Mouse (Mus musculus): ENCODE data around the gene Nckap1. TPM values are rescaled to one million over a fixed set of nuclear protein-coding genes. Genes with fewer than 3 reads are reported as not detected.
"Not testable (repeated sequence)": the region's sequence is repeated elsewhere in the genome, so short reads cannot be mapped to it uniquely, and the experiment has no call there.

Gene Nckap1
- total RNA-seq, 4 experiments from 2014 or later = 42.8 to 54.4 (median 44.4) TPM

- no peak for DNase-seq (ENCODE audit: low spot score in 2 of 2)
Measured at GRCm38 (mm10) chr2:80561478-80561877, 19.7 kb downstream of the Nckap1 start.

GRCm38 (mm10) chr2:80560773-80561172, 20.4 kb downstream of the Nckap1 start:
- no peak for DNase-seq (ENCODE audit: low spot score in 2 of 2)

- DNase-seq (ENCODE audit: low spot score in 2 of 2) = no peak
Measured at GRCm38 (mm10) chr2:80559655-80560054, 21.5 kb downstream of the Nckap1 start.

- DNase-seq (ENCODE audit: low spot score in 2 of 2) = no peak
Measured at GRCm38 (mm10) chr2:80554442-80554841, 26.7 kb downstream of the Nckap1 start.

GRCm38 (mm10) chr2:80549704-80550103, 31.5 kb downstream of the Nckap1 start:
- DNase-seq (ENCODE audit: low spot score in 2 of 2) = no peak

- DNase-seq (ENCODE audit: low spot score in 2 of 2) = no peak
Measured at GRCm38 (mm10) chr2:80547901-80548300, 33.3 kb downstream of the Nckap1 start.

- no peak for DNase-seq (ENCODE audit: low spot score in 2 of 2)
Measured at GRCm38 (mm10) chr2:80542801-80543200, 38.4 kb downstream of the Nckap1 start.

GRCm38 (mm10) chr2:80537156-80537555, 44.0 kb downstream of the Nckap1 start:
- DNase-seq (ENCODE audit: low spot score in 2 of 2) = no peak

GRCm38 (mm10) chr2:80536608-80537007, 44.6 kb downstream of the Nckap1 start:
- DNase-seq (ENCODE audit: low spot score in 2 of 2) = no peak

- no peak for DNase-seq (ENCODE audit: low spot score in 2 of 2)
Measured at GRCm38 (mm10) chr2:80524275-80524674, 56.9 kb downstream of the Nckap1 start.

- no peak for DNase-seq (ENCODE audit: low spot score in 2 of 2)
Measured at GRCm38 (mm10) chr2:80506051-80506802, 75.0 kb downstream of the Nckap1 start.

- no peak for DNase-seq (ENCODE audit: low spot score in 2 of 2)
Measured at GRCm38 (mm10) chr2:80502132-80502531, 79.0 kb downstream of the Nckap1 start.

GRCm38 (mm10) chr2:80495304-80495703, 85.9 kb downstream of the Nckap1 start:
- not testable (repeated sequence) for DNase-seq (ENCODE audit: low spot score in 2 of 2)

GRCm38 (mm10) chr2:80486851-80487250, 94.3 kb downstream of the Nckap1 start:
- peak; percentile 6 to 58 for DNase-seq (ENCODE audit: low spot score in 2 of 2)

- DNase-seq (ENCODE audit: low spot score in 2 of 2) = no peak
Measured at GRCm38 (mm10) chr2:80484951-80485350, 96.2 kb downstream of the Nckap1 start.

- DNase-seq (ENCODE audit: low spot score in 2 of 2) = no peak
Measured at GRCm38 (mm10) chr2:80475831-80476230, 105.3 kb downstream of the Nckap1 start.

- DNase-seq (ENCODE audit: low spot score in 2 of 2) = no peak
Measured at GRCm38 (mm10) chr2:80474247-80474796, 106.9 kb downstream of the Nckap1 start.

- no peak for DNase-seq (ENCODE audit: low spot score in 2 of 2)
Measured at GRCm38 (mm10) chr2:80465991-80466821, 115.0 kb downstream of the Nckap1 start.

- no peak for DNase-seq (ENCODE audit: low spot score in 2 of 2)
Measured at GRCm38 (mm10) chr2:80461827-80462226, 119.4 kb downstream of the Nckap1 start.
